Mouse (Mus musculus) thymus, postnatal 0 days (tissue): ENCODE measurements around the gene Slc8a2. TPM values are rescaled to one million over a fixed set of nuclear protein-coding genes. Genes with fewer than 3 reads are reported as not detected.

ENCODE experiments used
- DNase-seq: peaks from one replicate; pipeline ENCODE4 v3.0.0-alpha.2; 2015; ENCODE audit warnings: low spot score
- polyA plus RNA-seq: library from polyadenylated mRNA; unstranded; fragments of >200 nt; fragmentation: Nextera tagmentation; extraction: Ambion mirVana; gene quantifications from 2 replicates; pipeline ENCODE4 v1.2.1, GENCODE M21; 2015

Gene Slc8a2
- polyA plus RNA-seq, 1 experiment from 2014 or later, result 0.03 TPM

DNA sequence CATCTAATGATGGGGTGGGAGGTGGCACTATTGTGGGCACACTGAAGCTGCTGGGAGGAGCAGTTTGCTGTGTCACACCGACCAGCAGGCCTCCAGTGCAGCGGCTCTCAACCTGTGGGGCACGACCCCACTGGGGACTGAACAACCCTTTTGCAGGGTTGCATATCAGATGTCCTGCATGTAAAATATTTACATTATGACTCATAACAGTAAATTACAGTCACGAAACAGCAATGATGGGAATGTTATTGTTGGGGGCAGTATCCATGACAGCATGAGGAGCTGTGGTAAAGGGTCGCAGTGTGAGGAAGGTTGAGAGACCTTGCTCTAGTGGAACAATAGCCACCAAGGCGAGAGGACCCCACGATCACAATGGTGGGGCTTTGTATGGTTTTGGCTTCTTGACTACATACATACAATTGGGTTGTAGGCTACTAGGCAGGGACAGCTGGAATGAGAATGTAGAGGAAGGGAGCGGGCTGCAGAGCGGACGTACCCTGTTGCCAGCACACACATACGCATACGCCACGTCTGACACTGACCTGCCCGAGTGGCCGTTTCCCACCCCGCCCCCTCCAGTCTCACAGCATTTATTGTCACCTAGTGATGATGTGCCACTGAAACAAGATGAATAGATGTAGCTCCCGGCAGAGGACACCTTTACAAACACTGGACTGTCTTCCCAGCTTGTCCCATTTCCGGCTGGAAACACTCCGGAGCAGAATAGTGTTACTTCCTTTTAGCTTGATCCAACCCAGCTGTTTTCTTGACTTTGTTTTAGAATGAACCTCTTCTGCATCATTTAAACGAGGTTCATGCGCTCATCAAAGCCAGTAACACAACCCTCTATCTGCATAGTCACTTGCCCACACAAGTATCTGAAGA is 79.4 kb downstream of the Slc8a2 start:
- no peak for DNase-seq

Other genes starting within 250 kb of the Slc8a2 start
- not detected in 2 replicates for gene Crx, start 249.9 kb upstream of the Slc8a2 start, polyA plus RNA-seq
- gene Crxos, start 247.2 kb upstream of the Slc8a2 start, polyA plus RNA-seq, result not detected in 2 replicates
- 550 and 586 TPM in 2 replicates for gene Selenow, start 207.4 kb upstream of the Slc8a2 start, polyA plus RNA-seq
- gene Nop53, start 183.8 kb upstream of the Slc8a2 start, polyA plus RNA-seq, result 273 and 293 TPM in 2 replicates
- 5.1 and 6.5 TPM in 2 replicates for gene Ehd2, start 162.3 kb upstream of the Slc8a2 start, polyA plus RNA-seq
- gene Bicra, start 81.9 kb upstream of the Slc8a2 start, polyA plus RNA-seq, result 2.9 and 4.9 TPM in 2 replicates
- 0.13 and 0.36 TPM in 2 replicates for gene Zfp541, start 68.0 kb upstream of the Slc8a2 start, polyA plus RNA-seq
- gene Napa, start 31.4 kb upstream of the Slc8a2 start, polyA plus RNA-seq, result 152 and 172 TPM in 2 replicates
- 15.9 and 18.5 TPM in 2 replicates for gene Kptn, start 9.9 kb upstream of the Slc8a2 start, polyA plus RNA-seq
- gene Meis3, start 45.3 kb downstream of the Slc8a2 start, polyA plus RNA-seq, result 20.7 and 21.1 TPM in 2 replicates
- gene Dhx34, start 92.2 kb downstream of the Slc8a2 start, polyA plus RNA-seq, result 18.4 and 18.7 TPM in 2 replicates
- gene C5ar2, start 114.3 kb downstream of the Slc8a2 start, polyA plus RNA-seq, result 0.04 and 0.14 TPM in 2 replicates
- gene C5ar1, start 129.7 kb downstream of the Slc8a2 start, polyA plus RNA-seq, result 1.1 and 1.2 TPM in 2 replicates
- 6.2 and 7.6 TPM in 2 replicates for gene Inafm1, start 143.8 kb downstream of the Slc8a2 start, polyA plus RNA-seq
- 15.9 and 21.9 TPM in 2 replicates for gene Ccdc9, start 157.0 kb downstream of the Slc8a2 start, polyA plus RNA-seq
- gene Bbc3, start 178.6 kb downstream of the Slc8a2 start, polyA plus RNA-seq, result 8.0 and 9.2 TPM in 2 replicates